Mouse (Mus musculus) kidney, adult 9 months (tissue): ENCODE data around the gene Cd36.
A peak's percentile ranks its signal among the peaks of the same experiment; 100 is the strongest.
"Not testable (repeated sequence)": the region's sequence is repeated elsewhere in the genome, so short reads cannot be mapped to it uniquely, and the experiment has no call there.

Experiments
- DNase-seq: peaks from one replicate; pipeline ENCODE4 v3.0.0; 2022

The Cd36 gene

DNA sequence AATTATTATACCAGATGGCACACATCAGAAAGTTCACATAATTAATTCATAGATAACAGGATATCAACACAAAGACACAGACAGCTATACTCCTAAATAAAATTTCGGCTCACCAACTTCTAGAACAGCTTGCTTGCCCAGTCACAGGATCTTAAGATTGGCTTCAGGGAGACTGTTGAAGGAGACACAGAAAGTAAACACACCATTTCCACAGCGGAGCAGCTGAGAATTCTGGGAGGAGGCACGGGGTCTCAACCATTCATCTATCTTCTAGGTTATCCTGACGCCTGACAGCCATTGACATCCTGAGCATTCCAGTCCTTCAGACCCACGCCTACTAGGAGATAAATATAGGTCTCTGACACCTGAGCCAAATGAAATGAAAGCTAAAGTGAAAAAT, at the start of gene Cd36:
TSS of gene Cd36 (minus strand) at position 204 of the 400 bp plus-strand sequence.
- peak; percentile 39 for DNase-seq

DNA sequence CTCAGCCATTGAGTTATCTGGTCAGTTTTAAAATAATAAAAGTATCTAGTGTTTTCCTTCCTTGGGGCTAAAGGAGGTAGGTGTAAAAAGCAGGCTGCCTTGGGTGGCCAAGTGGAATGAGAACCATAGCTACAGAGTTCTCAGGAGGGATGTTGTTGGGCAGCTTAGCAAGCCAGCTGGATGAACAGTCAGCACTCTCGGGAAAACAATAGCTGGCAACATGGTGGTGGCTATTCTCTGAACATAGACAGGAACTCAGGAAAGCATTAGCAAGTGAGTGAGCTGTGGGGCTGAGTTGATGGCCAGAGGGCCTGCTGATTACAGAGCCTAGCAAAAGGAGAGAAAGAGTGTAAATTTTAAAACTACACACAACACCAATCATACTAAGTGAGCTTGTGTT, 45.9 kb upstream of the Cd36 start:
- no peak for DNase-seq

DNA sequence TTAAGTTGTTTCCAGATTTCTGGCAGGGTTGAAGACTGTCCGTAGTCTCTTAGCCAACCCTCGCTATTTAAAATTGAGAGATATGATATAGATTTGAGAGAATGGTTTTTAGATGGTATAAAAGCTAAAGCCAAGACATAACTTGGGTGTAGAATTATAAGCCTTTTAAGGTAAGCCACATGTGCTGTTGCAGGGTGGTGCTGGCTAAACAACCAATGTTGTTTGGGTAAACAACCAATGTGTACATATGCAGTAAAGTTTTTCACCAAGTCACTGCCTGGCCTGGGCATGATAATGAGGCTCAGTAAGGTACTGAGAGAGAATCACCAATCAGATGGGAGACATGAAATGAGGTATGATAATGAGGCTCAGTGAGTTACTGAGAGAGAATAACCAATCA, 43.0 kb upstream of the Cd36 start:
- DNase-seq, result not testable (repeated sequence)

DNA sequence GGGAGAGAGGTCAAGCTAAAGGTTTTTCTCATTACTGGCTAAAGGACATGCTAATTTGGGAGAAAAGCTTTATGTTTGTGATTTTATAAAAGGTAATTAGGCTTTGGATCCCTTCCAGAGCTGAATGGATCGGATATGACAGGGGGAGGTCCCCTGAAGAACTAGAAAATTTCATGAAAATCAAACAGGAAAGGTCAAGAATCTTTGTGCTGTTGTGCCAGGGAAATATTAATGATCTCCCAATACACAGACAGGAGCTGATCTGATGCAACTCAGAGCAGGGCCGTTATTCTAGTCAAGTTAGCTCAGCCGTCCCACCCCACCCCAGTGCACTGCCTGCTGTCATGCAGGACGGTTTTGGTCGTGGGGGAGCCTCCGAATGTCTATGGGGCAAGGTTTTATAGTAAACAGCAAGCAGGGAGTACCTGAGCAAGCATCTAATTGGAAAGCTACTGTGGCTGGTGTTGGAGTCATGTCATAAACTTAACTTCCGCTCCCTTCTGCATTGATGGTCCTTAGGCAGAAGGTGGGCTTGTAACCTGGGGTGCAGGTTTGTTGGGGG, 40.5 kb upstream of the Cd36 start:
- DNase-seq, result no peak

DNA sequence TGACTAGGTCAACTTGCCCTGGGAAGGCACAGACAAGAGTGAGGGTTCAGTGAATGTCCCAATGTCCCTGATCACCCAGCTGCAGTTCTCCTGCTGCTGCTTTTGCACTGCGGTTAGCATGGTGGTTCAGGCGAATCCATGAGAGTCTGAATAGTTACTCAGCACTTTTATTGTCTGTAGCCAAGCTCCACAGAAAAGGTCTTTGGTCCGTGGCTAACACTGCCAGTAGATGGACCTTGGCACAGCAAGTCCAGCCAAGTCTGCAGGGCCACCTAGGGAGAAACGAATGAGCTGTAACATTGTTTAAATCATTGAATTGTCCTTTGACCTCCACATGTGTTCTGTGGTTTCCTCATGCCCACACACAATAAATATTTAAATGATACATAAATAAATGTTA, 39.9 kb upstream of the Cd36 start:
- DNase-seq, result peak; percentile 90

DNA sequence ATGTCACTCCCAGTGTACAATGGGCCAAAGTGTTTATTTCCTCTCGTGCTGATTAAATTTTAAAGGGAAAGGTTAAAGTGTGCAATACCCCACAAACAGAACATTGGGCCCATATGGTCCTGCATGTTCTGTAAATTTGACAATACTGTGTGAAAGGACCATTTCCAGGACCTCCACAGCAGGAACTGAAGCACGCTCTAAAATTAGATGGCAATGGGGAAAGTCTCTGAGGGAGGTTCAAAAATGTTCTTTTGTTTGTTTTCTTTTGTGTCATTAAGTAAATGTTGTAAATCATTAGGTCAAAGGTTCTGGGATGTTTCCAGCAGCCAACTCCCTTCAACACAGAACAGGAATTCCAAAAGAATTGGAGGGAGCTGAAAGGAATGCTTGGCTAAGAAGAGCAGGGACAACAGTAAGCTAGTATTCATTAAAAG, 35.5 kb upstream of the Cd36 start:
- DNase-seq, result peak; percentile 86

DNA sequence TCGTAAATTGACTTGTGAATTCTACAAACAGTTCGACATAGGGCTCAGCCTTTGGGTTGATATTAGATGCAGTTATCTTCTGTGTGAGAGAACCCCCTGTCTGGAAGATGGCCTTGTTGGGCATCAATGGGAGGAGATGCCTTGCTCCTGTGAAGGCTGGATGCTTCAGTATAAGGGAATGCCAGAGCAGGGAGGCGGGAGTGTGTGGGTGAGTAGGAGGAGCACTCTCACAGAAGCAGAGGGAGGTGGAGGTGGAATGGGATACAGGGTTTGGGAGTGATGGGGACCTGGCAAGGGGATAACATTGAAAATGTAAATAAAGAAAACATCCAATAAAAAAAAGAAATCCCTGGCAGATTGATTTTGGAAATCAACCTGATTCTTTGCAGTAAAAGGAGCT, 35.0 kb upstream of the Cd36 start:
- no peak for DNase-seq

DNA sequence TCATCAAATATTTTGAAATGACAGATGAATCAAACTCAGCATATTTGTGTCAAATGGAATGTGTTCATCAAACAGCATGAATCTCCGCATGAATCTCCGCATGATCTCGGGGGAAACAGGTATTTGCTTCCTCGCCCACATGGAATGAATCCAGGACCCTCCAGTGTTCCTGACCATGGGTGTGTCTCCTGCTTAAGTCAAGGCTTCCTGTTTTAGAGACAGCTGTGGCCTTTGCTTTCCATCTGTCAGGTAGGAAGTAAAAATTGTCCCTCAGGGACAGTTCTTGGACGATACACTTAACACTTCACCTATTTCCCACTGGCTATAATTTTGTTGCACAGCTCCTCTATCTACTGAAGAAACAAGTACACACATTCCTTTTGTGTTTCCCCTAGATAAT, 30.4 kb upstream of the Cd36 start:
- peak; percentile 56 for DNase-seq

DNA sequence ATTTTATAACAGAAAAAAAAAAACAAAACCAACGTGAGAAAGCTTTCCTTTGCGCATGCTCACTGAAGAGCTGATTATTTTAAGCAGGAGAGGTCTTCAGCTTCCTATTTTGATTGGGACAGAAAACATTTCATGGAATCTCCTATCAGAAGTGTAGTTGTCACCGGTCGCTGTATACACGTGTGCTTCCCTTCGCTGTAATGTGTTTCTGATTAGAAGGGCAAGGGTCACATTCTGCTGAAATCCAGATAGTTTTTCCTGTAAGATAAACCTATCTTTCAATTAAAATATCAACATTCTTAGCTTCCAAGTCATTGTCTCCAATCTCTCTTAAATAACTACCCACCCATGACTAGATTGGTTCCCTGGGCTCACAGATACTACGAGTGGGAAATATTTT, 16.2 kb upstream of the Cd36 start:
- no peak for DNase-seq

DNA sequence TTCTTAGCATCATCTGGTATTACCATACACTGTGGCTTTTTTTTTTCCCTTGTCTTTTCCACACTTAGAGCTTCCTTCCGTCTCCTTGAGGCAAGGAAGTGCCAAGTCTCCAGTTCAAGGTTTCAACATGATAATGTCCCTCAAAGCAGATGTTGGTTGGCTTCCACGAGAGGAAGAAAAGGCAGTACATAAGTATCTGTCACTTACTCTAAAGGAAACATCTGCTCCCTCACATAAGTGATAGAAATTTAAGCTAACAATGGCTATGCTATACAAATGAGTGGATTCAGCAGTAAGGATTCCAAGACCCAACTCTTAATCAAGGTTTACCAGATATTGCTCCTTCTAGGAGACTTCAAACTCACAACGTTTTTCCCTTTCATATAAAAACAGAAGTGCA, 10.3 kb upstream of the Cd36 start:
- no peak for DNase-seq

DNA sequence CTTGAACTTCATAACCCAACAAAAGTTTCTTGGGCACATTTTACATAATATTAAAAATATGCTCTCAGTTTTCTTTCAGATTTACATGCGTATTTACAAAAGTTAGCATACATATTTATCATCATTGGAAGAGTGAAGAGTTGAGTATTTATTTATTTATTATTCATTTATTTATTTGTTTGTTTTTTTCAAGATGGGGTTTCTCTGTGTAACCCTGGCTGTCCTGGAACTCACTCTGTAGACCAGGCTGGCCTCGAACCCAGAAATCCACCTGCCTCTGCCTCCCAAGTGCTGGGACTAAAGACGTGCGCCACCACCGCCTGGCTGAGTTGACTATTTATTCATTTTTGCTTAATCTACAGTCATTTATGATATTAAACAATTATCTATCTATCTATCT, 9.0 kb upstream of the Cd36 start:
- DNase-seq, result not testable (repeated sequence)

DNA sequence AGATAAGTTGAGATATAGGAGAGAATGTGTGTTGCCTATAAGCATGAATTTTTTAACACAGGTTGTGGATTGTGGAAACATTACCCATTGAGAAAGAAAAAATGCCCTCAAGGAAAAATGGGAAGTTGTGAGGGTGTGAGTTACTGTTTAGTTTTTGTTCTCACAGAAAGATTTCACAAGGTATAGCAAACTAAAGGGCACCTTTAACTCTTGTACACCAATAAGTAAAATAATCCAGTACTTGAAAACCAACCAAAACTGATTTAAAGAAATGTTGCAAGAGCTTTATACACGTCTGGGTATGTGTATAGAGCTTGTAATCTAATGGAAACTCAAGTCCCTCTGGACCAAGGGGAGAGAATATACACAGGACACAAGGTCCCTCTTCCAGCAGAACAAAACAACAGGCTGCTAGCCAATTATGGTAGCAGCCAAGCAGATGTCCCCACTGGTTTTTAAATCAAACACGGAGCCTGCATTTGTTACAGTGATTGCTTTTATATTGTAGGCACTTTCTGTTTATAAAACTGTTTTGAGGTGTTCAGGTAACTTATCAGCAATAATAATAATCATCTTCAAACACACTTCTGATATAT, 5.1 kb upstream of the Cd36 start:
- DNase-seq, result no peak

DNA sequence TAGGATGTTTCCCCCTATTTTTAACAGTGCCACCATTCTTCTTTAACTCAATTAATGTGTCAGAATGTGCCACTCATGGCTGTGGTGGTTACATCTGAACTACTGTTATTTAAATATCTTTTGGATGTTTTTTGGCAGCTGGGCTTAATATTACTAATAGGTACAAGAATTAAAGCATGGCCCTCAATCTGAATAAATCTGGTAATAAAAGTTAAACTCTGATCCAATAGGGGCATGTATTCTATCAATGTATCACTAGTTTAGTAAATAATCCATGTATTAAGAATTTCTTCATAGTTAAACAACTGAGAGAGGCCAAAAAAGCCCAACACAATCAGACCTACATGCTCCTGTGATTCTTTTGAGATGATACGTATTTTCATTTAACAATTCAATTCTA, 690 bp upstream of the Cd36 start:
- peak; percentile 77 for DNase-seq

DNA sequence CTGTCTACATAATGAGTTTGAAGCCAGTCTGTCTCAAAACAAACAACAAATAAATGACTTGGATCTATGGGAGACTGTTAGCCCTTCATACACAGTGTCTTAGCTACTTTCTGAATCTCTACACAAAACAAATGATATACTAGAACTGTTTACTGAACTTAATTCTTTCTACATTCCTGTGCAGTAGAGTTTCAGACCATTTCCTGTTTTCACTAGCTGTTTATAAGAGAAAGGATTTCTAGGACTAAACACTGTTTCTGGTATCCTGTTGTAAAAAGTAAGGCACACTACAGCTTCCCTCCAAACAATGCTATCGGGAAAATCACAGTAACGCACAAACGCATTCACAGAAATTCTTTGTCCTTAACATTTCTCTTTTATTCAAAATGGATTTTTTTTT, 2.2 kb downstream of the Cd36 start:
- DNase-seq, result no peak

DNA sequence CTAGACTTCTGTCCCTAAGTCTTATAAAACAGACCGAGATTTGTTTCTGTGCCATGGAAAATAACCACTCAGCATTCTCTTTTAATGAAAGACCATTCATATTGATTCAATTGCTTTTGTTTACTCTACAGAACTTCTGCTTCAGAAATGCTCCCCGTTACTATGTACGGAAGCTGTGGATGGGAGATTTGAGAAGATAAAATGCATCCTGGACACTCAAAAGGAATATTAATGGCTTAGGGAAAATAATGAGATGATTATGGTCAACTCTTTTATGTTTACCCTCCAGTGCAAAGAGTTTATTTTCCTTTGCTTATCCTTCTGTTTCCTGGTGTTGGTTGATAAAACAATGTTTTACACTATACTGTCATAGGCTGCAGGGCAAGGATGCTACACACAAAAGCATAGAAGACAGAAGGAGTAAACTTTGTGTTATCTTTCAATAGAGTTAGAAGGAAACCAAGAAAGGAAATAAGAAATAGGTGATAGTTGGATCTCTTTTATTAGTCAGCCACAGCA, 5.2 kb downstream of the Cd36 start:
- no peak for DNase-seq

DNA sequence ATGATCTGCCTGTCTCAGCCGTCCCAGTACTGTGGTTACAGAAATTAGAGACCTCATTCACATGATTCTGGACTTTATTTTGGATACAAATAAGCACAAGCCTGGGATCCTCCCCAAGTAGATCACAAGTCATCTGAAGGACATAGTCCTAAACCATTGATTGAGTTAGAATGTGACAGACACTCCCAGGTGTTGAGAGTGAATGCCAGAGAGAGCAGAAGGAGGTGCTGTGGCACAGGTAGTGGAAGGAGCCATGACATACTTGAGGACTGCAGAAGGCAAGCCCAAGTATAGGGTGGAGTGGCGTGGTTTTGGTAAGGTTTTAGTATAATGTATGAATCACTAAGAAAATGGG, 7.1 kb downstream of the Cd36 start:
- DNase-seq, result no peak

DNA sequence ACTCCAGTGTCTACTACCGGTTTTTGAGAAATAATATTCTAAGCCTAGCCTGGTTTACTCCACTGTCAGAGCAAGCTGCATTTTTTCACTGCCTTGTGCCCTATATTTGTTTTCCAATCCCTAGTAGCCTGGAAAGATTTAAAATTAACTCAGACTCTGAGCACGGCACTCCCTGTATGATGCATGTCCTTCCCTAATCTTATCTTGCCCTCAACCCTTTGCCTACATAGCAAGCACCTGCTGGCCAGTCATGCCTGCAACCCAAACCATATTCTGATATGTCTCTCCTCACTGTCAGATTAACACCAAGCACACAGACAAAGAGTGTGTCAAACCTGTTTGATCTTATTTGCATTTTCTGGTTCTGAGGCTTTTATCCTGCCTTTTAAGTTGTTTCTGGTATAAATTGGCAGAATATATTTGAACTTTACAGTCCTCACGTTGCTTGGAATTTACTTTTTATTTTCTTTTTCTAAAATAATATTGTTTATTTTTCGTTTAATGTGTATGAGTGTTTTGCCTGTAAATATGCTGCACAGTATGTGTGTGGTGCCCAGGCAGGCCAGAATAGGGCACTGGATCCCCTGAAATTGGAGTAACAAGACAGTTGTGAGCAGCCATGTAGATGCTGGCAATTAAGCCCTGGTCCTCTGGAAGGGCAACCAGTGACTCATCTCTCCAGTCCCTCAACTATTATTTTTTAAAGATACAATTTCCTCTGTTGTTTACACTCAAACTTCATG, 7.6 kb downstream of the Cd36 start:
- DNase-seq, result no peak

DNA sequence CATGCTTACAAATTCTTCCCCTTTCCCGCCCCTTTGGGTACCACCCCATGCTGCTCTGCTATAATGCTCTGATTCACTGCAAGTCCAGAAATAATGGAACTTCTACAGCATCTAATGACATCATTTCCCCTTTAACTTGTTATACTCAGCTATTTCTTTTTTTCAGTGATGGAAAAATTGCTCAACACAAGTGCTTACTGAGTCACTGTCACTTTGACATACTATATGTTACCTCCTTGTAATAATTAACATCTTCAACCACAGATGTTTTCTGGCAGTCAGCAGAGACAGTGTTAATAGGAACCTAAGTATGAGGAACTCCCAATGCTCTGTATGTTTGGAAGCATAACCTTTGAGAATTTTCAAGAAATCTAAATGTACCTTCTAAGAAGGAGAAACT, 8.7 kb downstream of the Cd36 start:
- DNase-seq, result no peak

DNA sequence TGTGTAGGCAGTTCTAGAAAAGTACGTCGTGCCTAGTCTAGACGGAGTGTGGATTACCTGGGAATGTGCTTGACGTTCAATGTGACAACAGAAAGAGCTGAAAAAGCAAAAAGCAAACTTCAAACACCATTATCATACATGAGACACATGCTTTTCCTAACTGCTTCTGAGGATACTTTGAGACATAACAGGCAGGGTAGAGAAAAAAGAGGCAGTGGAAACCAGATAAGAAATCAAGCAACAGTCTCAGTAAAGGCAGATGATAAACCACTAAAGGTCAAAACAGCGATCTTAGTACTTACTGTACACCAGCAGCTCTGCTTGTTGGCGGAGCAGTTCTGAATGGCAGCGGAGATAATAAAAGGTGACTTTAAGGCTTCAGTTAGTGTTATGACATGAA, 11.6 kb downstream of the Cd36 start:
- DNase-seq, result no peak

DNA sequence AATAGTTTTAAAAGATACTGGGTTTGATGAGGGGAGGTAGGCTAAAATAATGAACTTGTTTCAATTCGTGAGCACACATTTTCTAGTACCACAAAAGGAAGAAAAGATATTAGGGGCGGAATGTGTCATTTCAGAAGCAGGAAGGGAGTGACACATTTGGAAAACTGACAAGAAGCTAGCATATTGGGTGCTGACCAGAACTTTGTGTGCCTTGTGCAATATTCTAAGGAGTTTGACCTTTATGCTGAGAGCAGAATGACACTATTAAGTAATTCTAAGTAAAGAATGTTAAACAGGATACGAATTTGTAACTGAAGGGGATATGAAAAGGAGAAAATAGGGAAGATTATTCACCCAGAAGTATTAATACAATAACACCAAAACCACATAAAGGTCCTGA, 12.0 kb downstream of the Cd36 start:
- DNase-seq, result peak; percentile 80

DNA sequence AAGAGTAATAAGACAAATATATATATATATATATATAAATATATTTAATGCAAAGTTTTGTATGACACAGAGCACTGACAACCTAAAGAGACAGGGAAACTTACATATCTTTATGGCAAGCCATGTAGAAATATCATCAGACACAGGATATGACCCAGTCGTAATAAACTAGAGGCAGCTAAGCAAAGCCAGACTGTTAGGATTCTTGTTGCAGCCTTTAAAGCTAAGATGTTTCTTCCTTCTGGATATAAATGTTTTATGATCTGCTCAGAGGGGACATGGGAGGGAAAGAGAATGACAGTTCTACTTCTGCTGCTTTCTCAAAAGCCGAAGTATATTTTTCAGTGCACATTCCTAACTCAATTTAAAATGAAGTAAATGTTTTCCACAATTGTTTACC, 14.3 kb downstream of the Cd36 start:
- no peak for DNase-seq

DNA sequence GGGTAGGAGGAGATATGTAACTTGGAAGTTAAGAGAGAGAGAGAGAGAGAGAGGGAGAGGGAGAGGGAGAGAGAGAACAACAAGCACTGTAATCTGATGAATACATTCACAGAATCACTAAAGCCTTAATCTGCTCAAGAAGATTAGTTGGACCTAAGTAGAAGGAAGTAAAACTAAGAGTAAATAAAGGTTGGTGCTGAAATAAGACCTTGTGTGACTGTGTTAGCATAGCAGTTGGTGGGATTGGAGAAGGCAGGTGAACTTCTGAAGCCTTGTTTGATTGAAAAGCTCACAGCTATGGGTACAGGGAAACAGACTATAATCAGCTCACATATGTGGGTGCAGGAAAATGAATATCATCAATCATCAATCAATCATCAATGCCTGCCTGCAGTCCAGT, 23.2 kb downstream of the Cd36 start:
- DNase-seq, result no peak

DNA sequence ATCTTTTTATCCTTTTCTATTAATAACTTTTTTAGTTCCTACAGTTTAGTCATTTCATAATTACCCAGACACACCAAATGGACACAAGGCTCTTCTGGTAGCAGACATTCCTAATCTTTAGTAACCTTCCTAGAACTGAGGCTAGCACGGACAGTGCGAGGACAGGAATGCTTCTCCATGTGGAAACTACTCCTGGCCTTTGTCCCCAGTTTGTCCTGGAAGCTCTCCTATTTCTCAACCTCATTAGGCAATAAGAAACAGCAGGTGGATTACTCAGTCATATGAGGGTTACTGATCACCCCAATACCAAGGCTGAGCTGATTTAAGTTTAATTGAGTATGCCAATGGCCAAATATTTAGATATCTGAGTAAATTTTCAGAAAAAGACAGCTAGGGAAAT, 25.5 kb downstream of the Cd36 start:
- peak; percentile 89 for DNase-seq

DNA sequence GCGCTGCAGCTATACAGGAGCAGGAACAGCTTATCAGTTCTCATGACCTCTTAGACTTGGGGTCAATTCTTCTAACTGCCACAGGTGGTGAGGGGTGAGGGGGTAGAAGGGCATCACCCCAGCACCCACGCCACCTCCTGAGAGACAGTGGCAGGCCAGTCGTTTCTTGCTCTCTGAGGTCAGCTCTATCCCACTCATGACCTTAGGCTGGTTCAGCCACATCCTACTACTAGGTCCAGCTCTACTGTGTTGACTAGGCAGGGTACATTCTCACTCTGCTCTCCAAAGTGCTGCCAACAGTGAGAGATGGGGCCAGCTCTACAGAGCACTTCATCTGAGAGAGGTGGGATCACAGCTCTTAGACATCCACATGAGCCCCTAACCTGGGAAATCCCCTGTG, 30.2 kb downstream of the Cd36 start:
- DNase-seq, result no peak

DNA sequence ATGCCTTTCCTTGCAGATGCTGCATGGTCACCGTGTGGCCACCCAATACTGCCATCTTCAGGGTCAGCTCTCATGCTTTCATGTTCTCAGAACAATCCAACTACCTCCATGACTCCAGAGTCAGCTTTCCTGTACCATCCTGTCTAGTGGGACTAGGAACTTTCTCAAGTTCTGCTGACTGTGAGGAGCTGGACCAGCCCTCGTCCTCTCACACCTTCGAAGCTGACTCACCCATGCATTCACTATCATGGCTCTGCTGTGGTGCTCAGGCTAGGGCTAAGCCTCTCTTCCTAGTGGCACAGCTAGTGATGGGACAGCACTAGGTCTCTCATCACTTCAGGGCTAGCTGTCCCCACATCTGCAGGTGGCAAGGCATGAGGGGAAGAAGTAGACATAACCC, 30.7 kb downstream of the Cd36 start:
- no peak for DNase-seq
